Mouse (Mus musculus): ENCODE measurements around the gene Top3b. TPM values are rescaled to one million over a fixed set of nuclear protein-coding genes. Genes with fewer than 3 reads are reported as not detected.

Gene Top3b
- polyA plus RNA-seq, 1 experiment from 2014 or later = 77.3 TPM

DNA sequence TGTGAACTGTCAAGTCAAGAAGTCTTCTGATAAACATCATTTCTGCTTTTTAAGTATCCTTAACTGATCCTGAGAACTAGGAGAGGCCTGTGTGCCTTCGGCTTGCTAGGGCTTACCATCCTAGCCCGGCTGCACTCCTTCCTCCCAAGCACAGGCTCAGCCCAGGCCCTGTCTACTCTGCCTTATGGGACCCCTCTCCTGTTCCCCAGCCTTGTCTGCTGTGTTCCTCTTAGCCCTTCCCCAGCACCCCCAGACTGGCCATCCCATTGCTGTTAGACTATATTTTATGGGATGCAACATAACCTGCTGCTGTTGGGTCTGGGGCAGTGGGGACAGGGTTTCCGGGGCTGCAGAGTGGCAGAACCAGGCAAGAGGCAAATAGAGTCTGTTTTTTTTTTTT, 59.8 kb downstream of the Top3b start:
- no peak overlapping the region for H3K27ac ChIP-seq (replicated peaks; ENCODE audit: low read depth, low read length)
- no peaks in the 10 kb centered on the region for H3K36me3 ChIP-seq (ENCODE audit: control insufficient read depth, insufficient read depth, low read length)
- WGBS = 92% methylated on average over 3 of the region's 3 CpGs
- H3K4me1 ChIP-seq (ENCODE audit: control insufficient read depth, insufficient read depth, low read length) = no peaks in the 10 kb centered on the region
- ATAC-seq (ENCODE audit: insufficient number of reproducible peaks, low FRiP score, low TSS enrichment, low read depth) (no peak), DNase-seq (ENCODE audit: low spot score) (no peak)
- H3K9ac ChIP-seq (ENCODE audit: low read length) = no peak overlapping the region
- H3K4me3 ChIP-seq (ENCODE audit: low read depth, low read length) = no peak overlapping the region
- no peak overlapping the region for H3K4me2 ChIP-seq (ENCODE audit: low read depth, severe bottlenecking)
- no peaks in the 10 kb centered on the region; the same call in 1 of the 2 replicates for H3K9me3 ChIP-seq (ENCODE audit: control insufficient read depth, low read length)
- H3K27me3 ChIP-seq (ENCODE audit: control insufficient read depth, insufficient read depth, low read length) = no peaks in the 10 kb centered on the region

- H3K4me1 ChIP-seq (ENCODE audit: control insufficient read depth, insufficient read depth, low read length) = no peaks in the 10 kb centered on the region
- H3K4me3 ChIP-seq (ENCODE audit: low read depth, low read length) = no peak overlapping the region
- no peak overlapping the region for H3K9ac ChIP-seq (ENCODE audit: low read length)
- no peaks in the 10 kb centered on the region for H3K27me3 ChIP-seq (ENCODE audit: control insufficient read depth, insufficient read depth, low read length)
- H3K9me3 ChIP-seq (ENCODE audit: control insufficient read depth, low read length) = no peaks in the 10 kb centered on the region; the same call in 1 of the 2 replicates
- WGBS = 80% methylated on average over 5 of the region's 5 CpGs
- H3K36me3 ChIP-seq (ENCODE audit: control insufficient read depth, insufficient read depth, low read length) = no peaks in the 10 kb centered on the region
- H3K27ac ChIP-seq (replicated peaks; ENCODE audit: low read depth, low read length) = no peak overlapping the region
- no peak overlapping the region for H3K4me2 ChIP-seq (ENCODE audit: low read depth, severe bottlenecking)
- no peak for DNase-seq (ENCODE audit: low spot score)
- ATAC-seq (ENCODE audit: insufficient number of reproducible peaks, low FRiP score, low TSS enrichment, low read depth) = no peak
Observed at GRCm38 (mm10) chr16:16930810-16931296, 60.3 kb downstream of the Top3b start.

- DNase-seq (ENCODE audit: low spot score) (no peak), ATAC-seq (ENCODE audit: insufficient number of reproducible peaks, low FRiP score, low TSS enrichment, low read depth) (no peak)
- Histone ChIP-seq H3K27ac (replicated peaks; ENCODE audit: low read depth, low read length) (no peak overlapping the region), H3K9me3 (ENCODE audit: control insufficient read depth, low read length) (no peaks in the 10 kb centered on the region), H3K4me3 (ENCODE audit: low read depth, low read length) (no peak overlapping the region), H3K36me3 (ENCODE audit: control insufficient read depth, insufficient read depth, low read length) (no peaks in the 10 kb centered on the region), H3K4me2 (ENCODE audit: low read depth, severe bottlenecking) (no peak overlapping the region), H3K4me1 (ENCODE audit: control insufficient read depth, insufficient read depth, low read length) (no peaks in the 10 kb centered on the region), H3K9ac (ENCODE audit: low read length) (no peak overlapping the region), H3K27me3 (ENCODE audit: control insufficient read depth, insufficient read depth, low read length) (no peaks in the 10 kb centered on the region)
- 95% methylated on average over 9 of the region's 9 CpGs for WGBS
Observed at GRCm38 (mm10) chr16:16939543-16939942, 69.0 kb downstream of the Top3b start.

DNA sequence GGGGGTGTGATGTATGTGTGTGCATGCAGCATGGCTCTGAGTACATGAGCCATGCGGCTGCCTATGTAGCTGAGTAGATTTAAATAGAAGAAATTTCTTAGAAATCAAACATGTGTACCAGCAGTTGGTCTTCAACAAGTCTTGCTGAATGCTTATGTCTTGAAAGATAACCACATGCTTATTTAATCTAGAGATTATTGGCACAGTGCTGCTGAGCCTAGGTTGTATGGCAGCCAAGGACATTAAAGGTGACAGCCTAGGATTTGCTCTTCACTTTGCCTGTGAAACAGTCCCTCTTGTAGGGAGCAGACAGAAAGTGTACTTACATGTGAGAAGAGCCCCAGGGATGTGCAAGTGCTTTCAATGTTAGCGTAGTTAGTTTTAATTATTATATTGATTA, 70.5 kb downstream of the Top3b start:
- ATAC-seq (ENCODE audit: insufficient number of reproducible peaks, low FRiP score, low TSS enrichment, low read depth) = no peak
- Histone ChIP-seq H3K4me3 (ENCODE audit: low read depth, low read length) (no peak overlapping the region), H3K27ac (replicated peaks; ENCODE audit: low read depth, low read length) (no peak overlapping the region), H3K36me3 (ENCODE audit: control insufficient read depth, insufficient read depth, low read length) (no peaks in the 10 kb centered on the region), H3K27me3 (ENCODE audit: control insufficient read depth, insufficient read depth, low read length) (no peaks in the 10 kb centered on the region), H3K9ac (ENCODE audit: low read length) (no peak overlapping the region), H3K4me2 (ENCODE audit: low read depth, severe bottlenecking) (no peak overlapping the region), H3K4me1 (ENCODE audit: control insufficient read depth, insufficient read depth, low read length) (no peaks in the 10 kb centered on the region), H3K9me3 (ENCODE audit: control insufficient read depth, low read length) (no peaks in the 10 kb centered on the region)
- 91% methylated on average over 2 of the region's 2 CpGs for WGBS
- DNase-seq (ENCODE audit: low spot score) = no peak

Other genes with a start within 250 kb of the Top3b start
- gene Olfr19, start 194.3 kb upstream of the Top3b start, polyA plus RNA-seq (2014; fragmentation: Nextera tagmentation; extraction: Ambion mirVana) = not detected in 2 replicates
- gene Spag6l, start 41.3 kb upstream of the Top3b start, polyA plus RNA-seq (2014; fragmentation: Nextera tagmentation; extraction: Ambion mirVana) = 0.20 TPM in 1 of 2 replicates, not detected in the other
- not detected in 2 replicates for gene Igll1, start 6.8 kb upstream of the Top3b start, polyA plus RNA-seq (2014; fragmentation: Nextera tagmentation; extraction: Ambion mirVana)
- gene Vpreb1, start 107 bp downstream of the Top3b start, polyA plus RNA-seq (2014; fragmentation: Nextera tagmentation; extraction: Ambion mirVana) = 3.8 TPM in 2 replicates
- 26.5 and 31.0 TPM in 2 replicates for gene Ppm1f, start 25.7 kb downstream of the Top3b start, polyA plus RNA-seq (2014; fragmentation: Nextera tagmentation; extraction: Ambion mirVana)
- gene Mapk1, start 112.6 kb downstream of the Top3b start, polyA plus RNA-seq (2014; fragmentation: Nextera tagmentation; extraction: Ambion mirVana) = 171 and 172 TPM in 2 replicates
- gene Ypel1, start 199.0 kb downstream of the Top3b start, polyA plus RNA-seq (2014; fragmentation: Nextera tagmentation; extraction: Ambion mirVana) = 99.5 and 109 TPM in 2 replicates
- 146 and 150 TPM in 2 replicates for gene Ppil2, start 240.5 kb downstream of the Top3b start, polyA plus RNA-seq (2014; fragmentation: Nextera tagmentation; extraction: Ambion mirVana)

Data from limb, embryonic 11.5 days (tissue).